Mouse (Mus musculus): ENCODE measurements at regions not wholly inside any gene's neighbourhood (a gene's known extent, or its start where the extent isn't known, plus 50 kb on each side); places are given as distances from the start of the nearest gene placed in this dataset.

DNA sequence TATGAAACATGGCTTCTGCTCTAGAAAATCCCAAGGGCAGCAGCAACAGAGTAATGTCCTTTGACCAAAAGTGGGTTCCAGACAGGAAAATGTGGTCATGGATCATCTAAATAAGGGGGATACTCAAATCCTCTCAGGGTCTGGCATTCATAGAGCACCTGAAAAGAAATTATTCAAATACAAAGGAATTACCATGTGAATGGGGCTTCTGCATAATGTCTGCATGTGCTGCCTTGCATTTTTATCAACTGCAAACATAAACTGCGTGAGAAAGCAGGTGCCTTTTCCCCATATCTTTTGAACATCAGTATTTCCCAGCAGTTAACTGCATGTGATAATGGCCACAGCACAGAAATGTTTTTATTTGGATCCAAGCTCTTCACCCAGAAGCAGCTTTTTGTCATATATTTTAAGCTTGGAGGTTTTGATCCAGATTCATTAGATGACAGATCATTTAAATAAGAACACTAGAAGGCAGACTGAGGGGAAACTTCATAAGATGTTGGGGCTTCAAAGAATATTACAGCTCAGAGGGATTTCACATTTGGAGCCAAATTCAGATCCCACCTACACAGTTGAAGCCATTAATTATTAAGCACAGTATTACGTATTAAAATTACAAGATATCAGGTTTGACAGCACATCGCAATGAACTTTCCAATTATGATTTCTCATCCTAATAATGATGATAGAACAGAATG, 527.8 kb downstream of the Gm11232 start:
- TF ChIP-seq CTCF (IDR thresholded peaks at IDR 0.05; ENCODE audit: low read depth) = no peak
- TF ChIP-seq EP300 (IDR thresholded peaks at IDR 0.05; ENCODE audit: low read depth) = no peak
